Mouse (Mus musculus): Measurements from ENCODE around the gene Dpf2. TPM values are rescaled to one million over a fixed set of nuclear protein-coding genes. Genes with fewer than 3 reads are reported as not detected.

Gene Dpf2
- polyA plus RNA-seq, 1 experiment from 2014 or later: 246 TPM

GRCm38 (mm10) chr19:5928546-5928945, 15.7 kb upstream of the Dpf2 start:
- no peak overlapping the region for H3K4me3 ChIP-seq
- H3K36me3 ChIP-seq (replicated peaks): no peaks in the 10 kb centered on the region
- H3K27me3 ChIP-seq (ENCODE audit: poor library complexity, severe bottlenecking): peaks cover 18% of the 10 kb centered on the region
- H3K9me3 ChIP-seq: no peaks in the 10 kb centered on the region
- WGBS: 74% methylated on average over 3 of the region's 3 CpGs
- H3K27ac ChIP-seq: no peak overlapping the region
- H3K4me1 ChIP-seq: peaks cover 40% of the 10 kb centered on the region
- no peak for DNase-seq (ENCODE audit: extremely low spot score, low spot score)

DNA sequence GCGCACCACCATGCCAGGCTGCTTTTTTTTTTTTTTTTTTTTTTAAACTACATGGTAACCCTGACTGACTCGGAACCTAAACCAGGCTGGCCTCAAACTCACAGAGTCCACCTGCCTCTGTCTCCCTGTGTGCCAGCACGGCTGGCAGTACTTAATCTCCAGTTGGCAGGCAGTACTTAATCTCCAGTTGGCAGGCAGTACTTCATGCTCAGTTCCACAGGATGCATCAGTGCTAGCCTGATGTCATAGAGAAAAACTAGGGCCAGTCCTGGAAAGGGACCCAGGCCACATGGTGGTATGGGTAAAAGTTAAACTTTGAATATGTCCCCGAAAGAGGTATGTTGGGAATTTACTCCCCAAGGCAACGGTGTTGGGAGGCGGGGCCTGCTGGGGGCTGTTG, 15.3 kb upstream of the Dpf2 start:
- H3K9me3 ChIP-seq: no peaks in the 10 kb centered on the region
- H3K4me3 ChIP-seq: no peak overlapping the region
- H3K4me1 ChIP-seq: peaks cover 41% of the 10 kb centered on the region
- no peaks in the 10 kb centered on the region for H3K36me3 ChIP-seq (replicated peaks)
- peaks cover 19% of the 10 kb centered on the region for H3K27me3 ChIP-seq (ENCODE audit: poor library complexity, severe bottlenecking)
- WGBS: 82% methylated on average over 6 of the region's 6 CpGs
- DNase-seq (ENCODE audit: extremely low spot score, low spot score): no peak
- no peak overlapping the region for H3K27ac ChIP-seq

DNA sequence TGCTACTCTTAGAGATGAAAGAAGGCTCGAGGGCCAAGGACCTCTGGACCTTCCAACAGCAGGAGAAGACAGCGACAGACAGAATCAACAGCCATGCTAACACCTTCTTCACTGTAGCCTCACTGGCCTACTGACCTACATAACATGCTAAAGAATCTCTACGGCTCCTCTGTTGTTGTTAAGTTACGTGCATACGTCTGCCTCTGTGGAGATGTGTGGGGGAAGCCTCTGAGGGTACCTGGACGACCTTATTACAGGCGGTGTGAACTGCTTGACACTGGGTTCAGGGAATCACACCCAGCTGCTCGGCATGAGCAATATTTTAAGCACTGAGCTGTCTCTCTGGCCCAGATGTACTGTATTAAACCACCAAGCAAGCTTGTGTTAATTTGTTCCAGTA, 14.7 kb upstream of the Dpf2 start:
- Histone ChIP-seq H3K4me1 (peaks cover 41% of the 10 kb centered on the region), H3K27me3 (ENCODE audit: poor library complexity, severe bottlenecking) (peaks cover 24% of the 10 kb centered on the region), H3K36me3 (replicated peaks) (no peaks in the 10 kb centered on the region), H3K27ac (no peak overlapping the region), H3K4me3 (no peak overlapping the region), H3K9me3 (no peaks in the 10 kb centered on the region)
- DNase-seq (ENCODE audit: extremely low spot score, low spot score): no peak
- 79% methylated on average over 8 of the region's 8 CpGs for WGBS

- no peak for DNase-seq (ENCODE audit: extremely low spot score, low spot score)
- WGBS: 78% methylated on average over 11 of the region's 11 CpGs
- H3K4me1 ChIP-seq: peaks cover 46% of the 10 kb centered on the region
- H3K9me3 ChIP-seq: no peaks in the 10 kb centered on the region
- H3K4me3 ChIP-seq: no peak overlapping the region
- H3K36me3 ChIP-seq (replicated peaks): no peaks in the 10 kb centered on the region
- H3K27ac ChIP-seq: no peak overlapping the region
- peaks cover 26% of the 10 kb centered on the region for H3K27me3 ChIP-seq (ENCODE audit: poor library complexity, severe bottlenecking)
Measured at GRCm38 (mm10) chr19:5927026-5927425, 14.2 kb upstream of the Dpf2 start.

- peaks cover 56% of the 10 kb centered on the region for H3K4me1 ChIP-seq
- H3K27me3 ChIP-seq (ENCODE audit: poor library complexity, severe bottlenecking): peaks cover 26% of the 10 kb centered on the region
- WGBS: 41% methylated on average over 11 of the region's 11 CpGs
Measured at GRCm38 (mm10) chr19:5925311-5925855, 12.6 kb upstream of the Dpf2 start.

DNA sequence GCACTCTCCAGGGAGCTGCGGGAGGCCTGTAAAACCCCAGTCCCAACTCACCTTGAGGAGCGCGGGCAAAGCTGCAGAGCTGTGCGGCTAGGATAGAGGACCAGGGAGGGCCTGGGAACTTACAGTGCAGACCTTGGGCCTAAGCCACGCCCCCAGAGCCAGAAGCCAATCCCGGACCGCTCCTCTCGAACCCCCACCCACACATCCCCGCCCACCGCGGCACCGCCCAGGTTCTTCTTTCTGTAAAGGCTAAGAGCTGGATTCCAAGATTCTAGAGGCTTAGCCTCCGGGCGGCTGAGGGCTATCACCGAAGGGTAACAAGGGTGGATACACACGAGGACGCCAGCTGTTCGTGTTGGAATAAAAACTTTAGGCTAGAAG, 11.9 kb upstream of the Dpf2 start, which contains the start of gene Cdc42ep2:
Cdc42ep2 (minus strand) TSS at position 104 of the 381 bp plus-strand sequence.
- peaks cover 52% of the 10 kb centered on the region for H3K4me1 ChIP-seq
- 1% methylated on average over 18 of the region's 18 CpGs for whole genome bisulfite sequencing
- DNase-seq (ENCODE audit: extremely low spot score, low spot score): peak; percentile 92
- H3K27me3 ChIP-seq (ENCODE audit: poor library complexity, severe bottlenecking): peaks cover 26% of the 10 kb centered on the region
- H3K4me3 ChIP-seq: peak within 1 kb of the TSS; percentile 62
- H3K9me3 ChIP-seq: no peaks in the 10 kb centered on the region
- H3K27ac ChIP-seq: peak within 1 kb of the TSS; percentile 63
- no peaks in the 10 kb centered on the region for H3K36me3 ChIP-seq (replicated peaks)

More at GRCm38 (mm10) chr19:5925311-5925855, 12.6 kb upstream of the Dpf2 start:
- Histone ChIP-seq H3K27ac (no peak overlapping the region), H3K4me3 (peak overlapping the region; percentile 62), H3K9me3 (no peaks in the 10 kb centered on the region), H3K36me3 (replicated peaks) (no peaks in the 10 kb centered on the region)
- DNase-seq (ENCODE audit: extremely low spot score, low spot score): no peak

- Histone ChIP-seq H3K4me3 (peak overlapping the region; percentile 62), H3K9me3 (no peaks in the 10 kb centered on the region), H3K27me3 (ENCODE audit: poor library complexity, severe bottlenecking) (peaks cover 26% of the 10 kb centered on the region), H3K4me1 (peaks cover 49% of the 10 kb centered on the region), H3K36me3 (replicated peaks) (no peaks in the 10 kb centered on the region), H3K27ac (peak overlapping the region; percentile 63)
- peak; percentile 88 for DNase-seq (ENCODE audit: extremely low spot score, low spot score)
- WGBS: under 1% methylated on average over 38 of the region's 38 CpGs
Measured at GRCm38 (mm10) chr19:5923990-5924712, 11.3 kb upstream of the Dpf2 start.

DNA sequence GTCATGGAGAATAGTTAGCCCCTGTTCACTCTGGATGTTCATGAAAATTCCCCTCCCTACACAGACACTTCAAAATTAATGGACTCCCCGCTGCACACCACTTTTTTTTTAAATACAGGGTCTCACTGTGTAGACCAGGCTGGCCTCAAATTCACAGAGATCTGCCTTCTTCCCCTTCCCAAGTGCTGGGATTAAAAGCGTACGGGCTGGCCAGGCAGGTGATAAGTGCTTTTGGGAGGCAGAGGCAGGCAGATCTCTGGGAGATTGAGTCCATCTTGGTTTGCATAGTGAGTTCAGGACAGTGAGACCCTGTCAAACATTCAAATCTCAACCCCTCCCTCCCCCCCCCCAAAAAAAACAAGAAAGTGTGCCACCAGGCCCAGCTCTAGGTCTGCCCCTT, 10.2 kb upstream of the Dpf2 start:
- WGBS: 98% methylated on average over 3 of the region's 3 CpGs
- no peak overlapping the region for H3K27ac ChIP-seq
- H3K36me3 ChIP-seq (replicated peaks): peaks cover 2% of the 10 kb centered on the region; the same call in 1 of the 2 replicates
- H3K27me3 ChIP-seq (ENCODE audit: poor library complexity, severe bottlenecking): peaks cover 26% of the 10 kb centered on the region
- no peaks in the 10 kb centered on the region for H3K9me3 ChIP-seq
- H3K4me3 ChIP-seq: no peak overlapping the region
- H3K4me1 ChIP-seq: peaks cover 41% of the 10 kb centered on the region
- DNase-seq (ENCODE audit: extremely low spot score, low spot score): no peak

- WGBS: 82% methylated on average over 15 of the region's 15 CpGs
- H3K36me3 ChIP-seq (replicated peaks): peaks cover 9% of the 10 kb centered on the region
- H3K9me3 ChIP-seq: no peaks in the 10 kb centered on the region
- peak overlapping the region; percentile 23 for H3K4me3 ChIP-seq
- H3K4me1 ChIP-seq: peaks cover 41% of the 10 kb centered on the region
- no peak for DNase-seq (ENCODE audit: extremely low spot score, low spot score)
- H3K27me3 ChIP-seq (ENCODE audit: poor library complexity, severe bottlenecking): peaks cover 26% of the 10 kb centered on the region
- 0 out of 2 replicates have a peak overlapping the region, but pooled peaks have one; percentile 8 for H3K27ac ChIP-seq
Measured at GRCm38 (mm10) chr19:5922119-5922942, 9.5 kb upstream of the Dpf2 start.

- DNase-seq (ENCODE audit: extremely low spot score, low spot score): peak; percentile 36
- 20% methylated on average over 9 of the region's 9 CpGs for WGBS
- Histone ChIP-seq H3K4me1 (peaks cover 37% of the 10 kb centered on the region), H3K4me3 (peak overlapping the region; percentile 23), H3K9me3 (no peaks in the 10 kb centered on the region), H3K27ac (0 out of 2 replicates have a peak overlapping the region, but pooled peaks have one; percentile 8), H3K27me3 (ENCODE audit: poor library complexity, severe bottlenecking) (peaks cover 26% of the 10 kb centered on the region), H3K36me3 (replicated peaks) (peaks cover 12% of the 10 kb centered on the region)
Measured at GRCm38 (mm10) chr19:5921715-5922114, 8.9 kb upstream of the Dpf2 start.

GRCm38 (mm10) chr19:5912103-5913006, 455 bp downstream of the Dpf2 start:
- Histone ChIP-seq H3K27ac (peak overlapping the region; percentile 97), H3K27me3 (ENCODE audit: poor library complexity, severe bottlenecking) (no peaks in the 10 kb centered on the region), H3K4me1 (peaks cover 40% of the 10 kb centered on the region), H3K9me3 (no peaks in the 10 kb centered on the region), H3K36me3 (replicated peaks) (peaks cover 38% of the 10 kb centered on the region), H3K4me3 (peak overlapping the region; percentile 88)
- under 1% methylated on average over 58 of the region's 59 CpGs for WGBS
- DNase-seq (ENCODE audit: extremely low spot score, low spot score): peak; percentile 100
